Mouse (Mus musculus) testis, adult 10 weeks (tissue): ENCODE measurements around the gene Gm9958. TPM values are rescaled to one million over a fixed set of nuclear protein-coding genes. Genes with fewer than 3 reads are reported as not detected.

Experiments used
- polyA plus RNA-seq: library from polyadenylated mRNA; stranded (reverse); fragments of 350-450 nt; fragmentation: Illumina TruSeq; extraction: RNeasy Lipid Tissue Mini Kit (QIAGEN cat#74804); gene quantifications from one replicate; pipeline ENCODE4 v1.2.3, GENCODE M21; 2014; ENCODE audit warnings: low read depth, low replicate concordance

Gm9958 gene
- polyA plus RNA-seq, result 3.2 TPM

DNA sequence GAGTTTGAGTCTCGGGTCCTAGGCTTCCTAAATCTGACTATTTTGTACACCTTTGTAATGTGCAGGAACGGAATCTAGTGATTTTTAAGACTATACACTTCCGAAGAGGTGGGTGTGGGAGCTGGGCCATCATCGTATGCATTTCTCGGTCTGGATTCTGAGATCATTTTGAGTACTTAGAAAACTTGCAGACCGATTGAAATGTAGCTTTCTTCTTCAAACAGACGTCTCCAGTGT is at the start of gene Gm9958:
Gene Gm9958 (plus strand): TSS at position 138 of the 237 bp plus-strand sequence.

DNA sequence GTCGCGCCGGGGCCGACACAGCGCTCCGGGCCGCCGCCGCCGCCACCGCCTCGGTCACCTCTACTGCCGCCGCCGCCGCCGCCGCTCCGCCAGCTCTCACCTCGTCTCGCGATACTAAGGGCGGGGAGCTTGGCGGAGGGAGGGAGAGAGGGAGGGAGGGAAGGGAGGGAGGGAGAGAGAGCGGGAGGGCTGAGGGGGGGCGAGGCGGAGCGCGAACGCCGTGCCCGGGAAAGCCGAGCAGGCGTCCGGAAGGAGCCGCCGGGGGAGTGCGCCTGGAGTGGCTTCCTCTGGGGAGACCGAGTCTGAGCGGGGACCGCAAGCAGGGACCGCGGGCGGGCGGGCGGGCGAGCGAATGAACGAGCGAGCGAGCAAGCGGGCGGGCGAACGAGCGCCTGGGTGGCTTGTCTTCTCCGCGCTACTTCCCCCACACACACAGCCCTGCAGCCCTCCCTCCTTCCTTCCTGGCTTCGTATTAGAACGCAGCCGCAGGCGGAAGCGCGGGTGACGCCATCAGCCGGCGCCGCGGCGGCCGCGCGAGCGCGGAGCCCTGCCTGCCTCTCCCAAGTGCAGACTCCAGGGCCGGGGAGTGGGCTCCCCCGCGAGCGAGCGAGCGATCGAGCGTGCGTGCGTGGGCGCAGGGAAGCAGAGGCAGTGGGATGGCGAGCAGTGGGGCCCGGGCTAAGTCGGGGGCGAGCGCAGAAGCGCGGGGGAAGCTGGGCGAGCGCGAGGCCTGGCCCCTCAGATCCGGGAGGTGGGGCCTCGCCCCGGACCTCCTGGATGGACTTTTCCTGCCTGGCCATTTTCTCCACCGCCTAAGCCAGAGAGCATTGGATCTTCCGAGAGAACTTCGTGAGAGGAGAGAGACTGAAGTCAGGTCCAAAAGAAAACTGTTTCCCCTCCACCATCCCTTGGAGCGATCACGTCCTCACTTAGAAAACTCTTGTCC is 610 bp upstream of the Gm9958 start, which contains the start of gene Ankrd17:
Gene Ankrd17 (minus strand): TSS at position 457 of the 946 bp plus-strand sequence.

Other genes with a start within 250 kb of the Gm9958 start
- 8.3 TPM for gene Cox18, start 143.2 kb upstream of the Gm9958 start, polyA plus RNA-seq
- gene Ankrd17, start 627 bp upstream of the Gm9958 start, polyA plus RNA-seq, result 68.7 TPM
- gene Alb, start 93.7 kb downstream of the Gm9958 start, polyA plus RNA-seq, result 1.7 TPM
- 0.41 TPM for gene Afp, start 123.5 kb downstream of the Gm9958 start, polyA plus RNA-seq
- 3.3 TPM for gene Afm, start 151.7 kb downstream of the Gm9958 start, polyA plus RNA-seq
- not detected for gene 5830473C10Rik, start 193.9 kb downstream of the Gm9958 start, polyA plus RNA-seq